Mouse (Mus musculus): Measurements from ENCODE around the gene Csdc2.

DNA sequence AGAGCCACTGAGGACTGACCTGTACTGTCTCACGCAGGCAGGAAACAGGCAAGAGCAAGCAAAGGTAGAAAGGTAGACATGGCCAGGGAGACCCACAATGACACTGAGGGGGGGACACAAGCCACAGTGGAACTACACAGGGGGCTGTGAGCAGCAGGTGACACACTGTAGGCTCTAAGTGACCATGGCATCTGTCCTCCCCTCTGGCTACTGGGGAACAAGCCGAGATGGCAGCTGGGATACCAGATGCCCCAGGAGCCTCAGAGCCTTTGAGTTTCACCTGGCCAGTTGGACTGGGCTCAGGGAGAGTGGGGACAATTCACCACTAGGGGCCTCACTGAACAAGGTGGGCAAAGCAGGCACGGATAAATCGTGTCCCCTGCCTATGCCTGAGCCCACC is 15.8 kb downstream of the Csdc2 start:
- TF ChIP-seq TAL1 (IDR thresholded peaks at IDR 0.05; ENCODE audit: low read length) (no peak), GATA1 (IDR thresholded peaks at IDR 0.05; ENCODE audit: low read length) (no peak)
